Mouse (Mus musculus): Measurements from ENCODE around the gene Dlx1.

Dlx1 gene

GRCm38 (mm10) chr2:71527323-71528013 lies 445 bp upstream of the Dlx1 start:
- intact Hi-C loops (cut with DNase I): no loop called here

GRCm38 (mm10) chr2:71528714-71529510 lies 999 bp downstream of the Dlx1 start:
- intact Hi-C loops (cut with DNase I): no loop called here

DNA sequence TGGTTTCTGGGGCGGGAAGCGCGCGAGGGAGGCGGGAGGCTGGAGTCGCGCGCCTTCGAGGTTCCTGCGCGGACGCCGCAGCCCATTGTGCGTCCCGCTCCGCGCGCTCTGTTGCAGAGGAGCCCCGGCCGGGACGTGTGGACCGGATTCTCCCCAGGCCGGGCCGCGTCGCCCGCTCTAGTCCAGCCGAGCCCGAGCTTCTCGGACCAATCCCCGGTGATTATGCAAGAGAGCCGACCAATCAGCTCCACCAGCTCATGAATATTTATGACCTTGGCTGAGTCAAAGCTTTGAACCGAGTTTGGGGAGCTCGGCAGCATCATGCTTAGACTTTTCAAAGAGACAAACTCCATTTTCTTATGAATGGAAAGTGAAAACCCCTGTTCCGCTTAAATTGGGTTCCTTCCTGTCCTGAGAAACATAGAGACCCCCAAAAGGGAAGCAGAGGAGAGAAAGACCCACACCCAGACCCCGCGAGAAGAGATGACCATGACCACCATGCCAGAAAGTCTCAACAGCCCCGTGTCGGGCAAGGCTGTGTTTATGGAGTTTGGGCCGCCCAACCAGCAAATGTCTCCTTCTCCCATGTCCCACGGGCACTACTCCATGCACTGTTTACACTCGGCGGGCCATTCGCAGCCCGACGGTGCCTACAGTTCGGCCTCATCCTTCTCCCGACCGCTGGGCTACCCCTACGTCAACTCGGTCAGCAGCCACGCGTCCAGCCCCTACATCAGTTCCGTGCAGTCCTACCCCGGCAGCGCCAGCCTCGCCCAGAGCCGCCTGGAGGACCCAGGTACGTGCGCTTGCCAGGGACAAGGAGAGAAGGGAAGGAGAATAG lies 1.8 kb downstream of the Dlx1 start:
- intact Hi-C loops (cut with DNase I): no loop called here

DNA sequence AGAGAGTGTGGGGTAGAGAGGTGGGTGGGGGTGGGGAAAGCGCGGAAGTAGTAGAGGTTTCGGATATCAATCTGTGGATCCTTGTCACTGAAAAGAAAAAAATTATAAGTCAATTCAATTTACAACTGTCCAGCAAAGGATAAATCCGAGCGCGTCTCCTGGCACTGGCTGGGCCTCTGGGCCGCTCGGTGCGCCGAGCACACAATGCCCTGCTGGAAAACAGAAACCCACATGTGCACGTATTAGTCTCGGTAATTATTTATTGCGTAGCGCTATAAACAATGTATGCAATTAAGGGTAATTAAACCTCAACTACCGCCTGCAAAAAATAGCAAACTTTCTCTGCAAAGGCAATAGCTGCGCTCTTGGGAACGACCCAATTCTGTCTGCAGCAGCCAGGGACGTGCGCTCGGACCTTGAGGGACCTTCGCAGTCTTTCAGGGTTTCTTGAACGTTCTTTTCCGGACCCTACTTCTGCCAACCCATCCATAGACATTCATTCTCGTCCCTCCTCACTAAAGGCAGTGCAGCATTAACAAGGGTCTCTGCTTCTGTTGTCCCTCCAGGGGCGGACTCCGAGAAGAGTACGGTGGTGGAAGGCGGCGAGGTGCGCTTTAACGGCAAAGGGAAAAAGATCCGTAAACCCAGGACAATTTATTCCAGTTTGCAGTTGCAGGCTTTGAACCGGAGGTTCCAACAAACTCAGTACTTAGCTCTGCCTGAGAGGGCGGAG lies 2.6 kb downstream of the Dlx1 start:
- intact Hi-C loops (cut with DNase I): no loop called here

DNA sequence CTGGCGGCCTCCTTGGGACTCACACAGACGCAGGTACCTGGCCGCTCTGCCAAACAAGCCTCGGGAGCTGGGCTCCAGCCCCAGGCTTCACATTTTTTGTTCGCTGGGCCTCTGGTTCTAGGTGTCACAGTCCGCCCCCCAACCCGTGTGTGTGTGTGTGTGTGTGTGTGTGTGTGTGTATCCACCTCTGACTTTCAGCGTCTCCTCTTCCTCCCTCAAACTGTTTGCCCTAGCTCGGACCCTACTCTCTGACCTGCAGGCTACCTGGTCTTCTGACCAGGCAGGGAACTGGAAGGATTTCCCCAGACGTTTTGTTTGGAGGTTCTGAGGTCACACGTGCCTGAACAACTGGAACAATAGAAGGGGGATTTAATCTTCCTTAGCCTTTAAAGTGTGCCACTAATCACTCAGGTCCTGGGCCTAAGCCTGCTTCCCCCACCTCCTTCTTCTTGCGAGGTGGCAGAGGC lies 3.2 kb downstream of the Dlx1 start:
- intact Hi-C loops (cut with DNase I): no loop called here

DNA sequence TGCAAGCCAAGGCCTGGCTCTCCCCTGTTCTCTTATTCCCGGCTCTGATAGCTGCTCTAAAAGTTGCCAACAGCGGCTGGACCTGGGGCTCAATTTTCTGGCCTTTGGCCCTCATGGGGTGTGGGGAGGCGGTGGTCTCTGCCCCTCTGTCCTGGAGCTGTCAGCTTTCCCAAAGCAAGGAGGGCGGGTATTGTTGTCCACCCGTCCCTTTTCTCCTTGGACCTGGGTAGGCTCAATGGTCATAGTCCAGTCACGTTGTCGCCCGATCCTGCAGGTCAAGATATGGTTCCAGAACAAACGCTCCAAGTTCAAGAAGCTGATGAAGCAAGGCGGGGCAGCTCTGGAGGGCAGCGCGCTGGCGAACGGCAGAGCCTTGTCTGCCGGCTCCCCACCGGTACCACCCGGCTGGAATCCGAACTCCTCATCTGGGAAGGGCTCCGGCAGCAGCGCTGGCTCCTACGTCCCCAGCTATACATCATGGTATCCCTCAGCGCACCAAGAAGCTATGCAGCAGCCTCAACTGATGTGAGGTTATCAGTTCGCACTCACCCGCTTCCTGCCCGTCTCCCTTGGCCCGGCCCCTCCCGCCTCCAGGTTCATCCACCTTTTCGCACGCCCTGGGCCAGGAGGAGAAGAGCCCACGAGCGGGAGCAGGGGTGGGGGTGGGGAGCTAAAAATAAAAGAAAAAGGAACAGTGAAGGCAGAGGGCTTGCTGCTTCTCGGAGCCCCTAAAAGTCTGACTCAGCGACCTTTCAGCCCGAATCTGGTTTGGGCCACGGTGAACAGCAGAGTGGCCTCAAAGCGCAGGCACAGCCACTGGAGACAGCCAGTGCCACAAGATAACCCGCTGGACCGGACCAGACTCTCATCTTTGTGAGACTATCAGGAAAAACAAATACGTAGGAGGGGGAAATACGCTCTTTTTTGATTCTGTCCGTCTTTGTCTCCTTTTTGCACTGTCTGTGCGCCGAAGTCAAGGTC lies 4.4 kb downstream of the Dlx1 start:
- intact Hi-C loops (cut with DNase I): no loop called here

DNA sequence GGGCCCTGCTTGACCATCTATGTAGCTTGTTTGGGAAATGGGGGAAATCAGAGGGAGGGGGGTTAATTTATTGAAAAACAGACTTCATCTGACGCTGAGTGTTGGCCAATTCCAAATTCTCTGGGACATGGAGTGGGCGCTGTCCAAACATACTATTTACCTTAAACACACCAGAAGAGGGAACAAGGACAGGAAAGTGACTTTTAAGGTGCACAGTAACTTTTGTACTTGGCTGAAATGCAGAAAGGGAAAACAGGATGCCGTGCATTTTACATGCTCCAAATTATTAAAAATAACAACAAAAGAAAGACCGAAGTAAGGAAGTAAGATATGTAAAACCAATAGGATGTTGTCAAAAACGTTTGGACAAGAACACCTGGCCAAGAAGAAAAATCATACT lies 5.2 kb downstream of the Dlx1 start:
- intact Hi-C loops (cut with DNase I): no loop called here

DNA sequence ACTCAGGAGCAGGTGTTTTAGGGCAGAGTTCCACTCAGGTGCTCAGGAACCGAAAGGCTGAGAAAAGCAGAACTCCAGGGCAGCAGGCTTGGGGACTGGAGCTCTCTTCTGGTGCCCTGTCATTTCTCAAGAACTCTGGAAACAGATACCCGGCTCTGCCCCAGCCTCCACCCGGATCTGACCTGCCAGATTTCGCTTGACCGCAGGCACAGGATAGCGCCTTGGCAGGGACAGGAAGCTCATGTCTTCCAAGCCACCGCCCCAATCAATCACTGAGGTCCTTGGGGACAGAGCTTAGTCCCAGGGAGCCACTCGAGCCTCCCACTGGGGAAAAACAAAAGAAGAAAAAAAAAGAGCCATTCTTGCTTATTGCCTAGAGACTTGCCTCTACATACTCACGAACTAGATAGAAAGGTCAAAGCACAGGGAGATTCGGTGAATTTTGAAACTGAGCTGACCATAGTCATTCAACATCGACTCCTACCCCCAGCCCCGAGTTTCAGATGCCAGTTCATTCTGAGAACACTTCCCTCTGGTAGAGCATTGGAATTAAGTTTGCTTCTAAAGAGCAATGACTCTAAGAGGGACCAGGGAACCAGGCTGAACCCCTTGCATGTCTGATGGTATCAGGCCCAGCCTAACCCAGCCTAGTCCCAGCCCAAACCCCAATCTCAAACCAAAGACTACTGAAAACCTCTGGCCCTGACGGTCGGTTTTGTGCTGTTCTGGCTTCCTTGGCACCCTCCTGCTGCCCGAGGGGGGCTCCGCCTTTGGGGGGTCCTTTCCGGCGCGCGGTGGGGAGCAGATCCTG lies 6.5 kb downstream of the Dlx1 start:
- intact Hi-C loops (cut with DNase I): no loop called here

- intact Hi-C loops (cut with DNase I): loop anchor here (10.0 kb wide), 1 partner anchor 1734 kb away; the partner anchor contains the start of gene Sp9
These were observed 12.9 kb downstream of the Dlx1 start for GRCm38 (mm10) chr2:71540611-71541417.

- intact Hi-C loops (cut with DNase I): loop anchor here (10.0 kb wide), 1 partner anchor 1733 kb away; the partner anchor contains the start of gene Sp9
These were observed 13.7 kb downstream of the Dlx1 start for GRCm38 (mm10) chr2:71541418-71542226.

DNA sequence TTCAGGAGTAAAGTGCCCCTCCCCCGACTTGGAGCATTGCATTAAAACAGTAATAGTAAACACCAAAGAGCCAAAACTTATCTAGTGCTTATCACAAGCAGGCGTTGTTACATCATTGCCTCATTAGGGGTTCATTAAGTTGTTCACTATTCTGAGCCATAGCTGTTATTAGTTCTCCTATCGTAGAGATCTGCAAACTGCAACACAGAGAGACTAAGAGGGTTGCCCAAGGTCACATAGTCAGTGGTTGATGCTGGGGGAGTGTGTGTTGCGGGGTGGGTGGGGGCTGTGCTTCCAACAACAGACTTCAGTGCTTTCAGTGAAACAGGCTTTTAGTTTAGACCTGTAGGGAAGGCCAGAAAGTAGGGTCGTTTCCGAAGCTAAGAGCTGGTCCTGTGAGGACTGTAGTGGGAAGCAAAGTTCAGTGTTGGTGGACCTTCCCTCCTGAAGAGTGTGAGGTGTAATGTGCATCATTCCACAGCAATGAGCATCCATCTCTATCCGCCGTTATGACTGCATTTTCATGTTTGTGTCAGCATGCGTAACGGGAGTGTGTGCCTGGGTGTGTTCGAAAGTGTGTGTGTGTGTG lies 14.4 kb downstream of the Dlx1 start:
- intact Hi-C loops (cut with DNase I): loop anchor here (10.0 kb wide), 1 partner anchor 1732 kb away; the partner anchor contains the start of gene Sp9

- intact Hi-C loops (cut with DNase I): loop anchor here (10.0 kb wide), 1 partner anchor 1732 kb away; the partner anchor contains the start of gene Sp9
These were observed 14.9 kb downstream of the Dlx1 start for GRCm38 (mm10) chr2:71542816-71543301.

DNA sequence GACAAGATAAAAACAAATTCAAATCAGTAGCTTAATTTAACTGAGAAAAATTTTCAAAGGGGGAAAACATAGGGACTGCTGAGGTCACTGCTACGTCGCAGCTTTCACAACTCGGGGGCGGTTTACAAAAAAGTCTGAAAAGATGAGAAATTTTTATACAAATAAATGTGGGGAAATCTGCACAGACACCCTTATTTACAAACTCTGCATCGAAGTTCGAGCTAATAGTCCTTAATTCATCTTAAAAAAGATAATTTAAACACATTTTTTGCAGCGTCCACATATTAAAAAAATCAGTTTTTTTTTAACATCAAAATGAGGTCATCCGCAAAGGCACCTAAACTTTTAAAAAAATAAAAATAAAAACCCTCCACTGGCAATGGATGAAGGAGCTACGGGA lies 15.6 kb downstream of the Dlx1 start:
- intact Hi-C loops (cut with DNase I): loop anchor here (10.0 kb wide), 1 partner anchor 1731 kb away; the partner anchor contains the start of gene Sp9

GRCm38 (mm10) chr2:71543948-71544347 lies 16.0 kb downstream of the Dlx1 start:
- intact Hi-C loops (cut with DNase I): loop anchor here (10.0 kb wide), 1 partner anchor 1731 kb away; the partner anchor contains the start of gene Sp9

GRCm38 (mm10) chr2:71544391-71545285 lies 16.7 kb downstream of the Dlx1 start:
- intact Hi-C loops (cut with DNase I): loop anchor here (5.0 to 10.0 kb wide), 3 partner anchors 92 to 1730 kb away; partner anchors contain the start of genes Metap1d and Sp9

Measured in adrenal gland (tissue).